Mouse (Mus musculus) heart, embryonic 15.5 days (tissue): ENCODE measurements around the gene Mrpl55. TPM values are rescaled to one million over a fixed set of nuclear protein-coding genes. Genes with fewer than 3 reads are reported as not detected.
A peak's percentile ranks its signal among the peaks of the same experiment; 100 is the strongest.

Experiments used
- ATAC-seq: fragments of 200-750 bp; cut with Nextera tagmentation; replicated peaks from 2 replicates; pipeline ENCODE4 v1.8.0; 2017; ENCODE audit warnings: low read depth, moderate TSS enrichment; ENCODE audit not compliant: insufficient number of reproducible peaks, insufficient read depth, low FRiP score
- H3K27ac ChIP-seq: fragments of 300-500 bp; sonication (generic); 2 replicates; pipeline ENCODE4 v1.5.1; 2015; ENCODE audit warnings: mild to moderate bottlenecking, inconsistent platforms
- H3K27me3 ChIP-seq: fragments of 300-500 bp; sonication (generic); 2 replicates; pipeline ENCODE4 v1.6.1; 2015; ENCODE audit warnings: inconsistent platforms
- H3K36me3 ChIP-seq: fragments of 300-500 bp; sonication (generic); 2 replicates; pipeline ENCODE4 v1.6.1; 2015; ENCODE audit warnings: mild to moderate bottlenecking, inconsistent platforms
- H3K4me1 ChIP-seq: fragments of 300-500 bp; sonication (generic); replicated peaks from 2 replicates; pipeline ENCODE4 v1.6.1; 2015; ENCODE audit warnings: inconsistent platforms
- H3K4me2 ChIP-seq: fragments of 300-500 bp; sonication (generic); 2 replicates; pipeline ENCODE4 v1.6.1; 2015; ENCODE audit warnings: inconsistent platforms, mild to moderate bottlenecking, moderate library complexity
- H3K4me3 ChIP-seq: fragments of 300-500 bp; sonication (generic); 2 replicates; pipeline ENCODE4 v1.5.1; 2015; ENCODE audit warnings: mild to moderate bottlenecking, inconsistent platforms
- H3K9ac ChIP-seq: fragments of 300-500 bp; sonication (generic); 2 replicates; pipeline ENCODE4 v1.6.1; 2015; ENCODE audit warnings: mild to moderate bottlenecking, inconsistent platforms
- H3K9me3 ChIP-seq: fragments of 300-500 bp; sonication (generic); replicated peaks from 2 replicates; pipeline ENCODE4 v1.6.1; 2016; ENCODE audit warnings: inconsistent platforms
- WGBS: fragments of 180-500 bp; shearing (Covaris S2); methylation state at CpG from one replicate; pipeline ENCODE4 v1.1.7; 2015; ENCODE audit warnings: mixed read lengths; 5-methylcytosine and 5-hydroxymethylcytosine counted together
- polyA plus RNA-seq: library from polyadenylated mRNA; unstranded; fragments of >200 nt; fragmentation: Nextera tagmentation; extraction: Ambion mirVana; gene quantifications from 2 replicates; pipeline ENCODE4 v1.2.1, GENCODE M21; 2015

The Mrpl55 gene
- polyA plus RNA-seq, 1 experiment from 2014 or later, result 114 TPM

GRCm38 (mm10) chr11:59232797-59233196, 30.5 kb downstream of the Mrpl55 start:
- Histone ChIP-seq H3K9me3 (no peaks in the 10 kb centered on the region), H3K4me1 (peaks cover 16% of the 10 kb centered on the region), H3K4me3 (no peak overlapping the region), H3K9ac (no peak overlapping the region), H3K27me3 (0 out of 2 replicates have a peak, but pooled peaks cover 4% of the 10 kb centered on the region), H3K27ac (no peak overlapping the region), H3K4me2 (no peak overlapping the region), H3K36me3 (no peaks in the 10 kb centered on the region)
- ATAC-seq, result no peak
- WGBS, result 71% methylated on average over 2 of the region's 2 CpGs

- no peak overlapping the region for H3K27ac ChIP-seq
- H3K4me1 ChIP-seq, result peaks cover 9% of the 10 kb centered on the region
- H3K36me3 ChIP-seq, result no peaks in the 10 kb centered on the region
- ATAC-seq, result peak; percentile 83
- H3K4me3 ChIP-seq, result no peak overlapping the region
- H3K9me3 ChIP-seq, result no peaks in the 10 kb centered on the region
- H3K27me3 ChIP-seq, result peaks cover 50% of the 10 kb centered on the region
- H3K9ac ChIP-seq, result no peak overlapping the region
- H3K4me2 ChIP-seq, result 0 out of 2 replicates have a peak overlapping the region, but pooled peaks have one; percentile 10
- 5% methylated on average over 14 of the region's 15 CpGs for WGBS
These were observed 36.5 kb downstream of the Mrpl55 start for GRCm38 (mm10) chr11:59238525-59239427.

- peaks cover 56% of the 10 kb centered on the region for H3K27me3 ChIP-seq
These were observed 37.1 kb downstream of the Mrpl55 start for GRCm38 (mm10) chr11:59239428-59239785.

GRCm38 (mm10) chr11:59239796-59240195, 37.5 kb downstream of the Mrpl55 start:
- Histone ChIP-seq H3K36me3 (no peaks in the 10 kb centered on the region), H3K27ac (no peak overlapping the region), H3K4me2 (no peak overlapping the region), H3K4me3 (no peak overlapping the region), H3K9me3 (no peaks in the 10 kb centered on the region), H3K4me1 (peaks cover 9% of the 10 kb centered on the region), H3K9ac (no peak overlapping the region), H3K27me3 (peaks cover 60% of the 10 kb centered on the region)
- 69% methylated on average over 4 of the region's 4 CpGs for WGBS
- no peak for ATAC-seq

More at GRCm38 (mm10) chr11:59239428-59239785, 37.1 kb downstream of the Mrpl55 start:
- ATAC-seq, result no peak
- H3K4me3 ChIP-seq, result no peak overlapping the region
- peaks cover 9% of the 10 kb centered on the region for H3K4me1 ChIP-seq
- H3K27ac ChIP-seq, result no peak overlapping the region
- no peaks in the 10 kb centered on the region for H3K36me3 ChIP-seq
- WGBS, result 50% methylated on average over 4 of the region's 4 CpGs
- no peaks in the 10 kb centered on the region for H3K9me3 ChIP-seq
- 0 out of 2 replicates have a peak overlapping the region, but pooled peaks have one; percentile 10 for H3K4me2 ChIP-seq
- H3K9ac ChIP-seq, result no peak overlapping the region

GRCm38 (mm10) chr11:59241841-59242240, 39.6 kb downstream of the Mrpl55 start:
- H3K4me3 ChIP-seq, result no peak overlapping the region
- H3K4me2 ChIP-seq, result no peak overlapping the region
- no peak for ATAC-seq
- no peaks in the 10 kb centered on the region for H3K9me3 ChIP-seq
- H3K27ac ChIP-seq, result no peak overlapping the region
- peaks cover 74% of the 10 kb centered on the region for H3K27me3 ChIP-seq
- peaks cover 9% of the 10 kb centered on the region for H3K4me1 ChIP-seq
- H3K36me3 ChIP-seq, result no peaks in the 10 kb centered on the region
- 7% methylated on average over 3 of the region's 3 CpGs for WGBS
- H3K9ac ChIP-seq, result no peak overlapping the region

GRCm38 (mm10) chr11:59243856-59244255, 41.6 kb downstream of the Mrpl55 start:
- H3K4me1 ChIP-seq, result peaks cover 5% of the 10 kb centered on the region
- ATAC-seq, result no peak
- H3K27ac ChIP-seq, result no peak overlapping the region
- H3K4me2 ChIP-seq, result no peak overlapping the region
- H3K36me3 ChIP-seq, result no peaks in the 10 kb centered on the region
- H3K9me3 ChIP-seq, result no peaks in the 10 kb centered on the region
- WGBS, result 18% methylated on average over 6 of the region's 6 CpGs
- no peak overlapping the region for H3K9ac ChIP-seq
- H3K27me3 ChIP-seq, result peaks cover 84% of the 10 kb centered on the region
- no peak overlapping the region for H3K4me3 ChIP-seq

- no peak overlapping the region for H3K4me2 ChIP-seq
- no peak overlapping the region for H3K4me3 ChIP-seq
- no peak overlapping the region for H3K27ac ChIP-seq
- H3K4me1 ChIP-seq, result no peaks in the 10 kb centered on the region
- 50% methylated on average over 10 of the region's 10 CpGs for WGBS
- no peak for ATAC-seq
- no peak overlapping the region for H3K9ac ChIP-seq
- no peaks in the 10 kb centered on the region for H3K36me3 ChIP-seq
- peaks cover 79% of the 10 kb centered on the region for H3K27me3 ChIP-seq
- no peaks in the 10 kb centered on the region for H3K9me3 ChIP-seq
These were observed 45.8 kb downstream of the Mrpl55 start for GRCm38 (mm10) chr11:59248101-59248500.

Other genes with a start within 250 kb of the Mrpl55 start
- 30.4 and 34.7 TPM in 2 replicates for gene Hist3h2a, start 247.8 kb upstream of the Mrpl55 start, polyA plus RNA-seq
- 0.27 and 0.57 TPM in 2 replicates for gene Trim17, start 247.8 kb upstream of the Mrpl55 start, polyA plus RNA-seq
- 26.9 and 34.6 TPM in 2 replicates for gene Trim11, start 224.4 kb upstream of the Mrpl55 start, polyA plus RNA-seq
- gene Obscn, start 66.1 kb upstream of the Mrpl55 start, polyA plus RNA-seq, result 64.8 and 65.2 TPM in 2 replicates
- 7.3 and 8.5 TPM in 2 replicates for gene Iba57, start 38.7 kb upstream of the Mrpl55 start, polyA plus RNA-seq
- gene Gjc2, start 19.3 kb upstream of the Mrpl55 start, polyA plus RNA-seq, result 0.77 TPM in 2 replicates
- gene Guk1, start 10.3 kb upstream of the Mrpl55 start, polyA plus RNA-seq, result 109 and 125 TPM in 2 replicates
- gene 2310033P09Rik, start 5.8 kb downstream of the Mrpl55 start, polyA plus RNA-seq, result 17.7 and 18.4 TPM in 2 replicates
- 528 and 586 TPM in 2 replicates for gene Arf1, start 25.8 kb downstream of the Mrpl55 start, polyA plus RNA-seq
- not detected in 2 replicates for gene Wnt3a, start 88.3 kb downstream of the Mrpl55 start, polyA plus RNA-seq
- 2.3 and 4.2 TPM in 2 replicates for gene Wnt9a, start 104.4 kb downstream of the Mrpl55 start, polyA plus RNA-seq
- gene Prss38, start 173.2 kb downstream of the Mrpl55 start, polyA plus RNA-seq, result not detected in 2 replicates
- 8.8 and 11.4 TPM in 2 replicates for gene Jmjd4, start 247.6 kb downstream of the Mrpl55 start, polyA plus RNA-seq
- gene Snap47, start 248.7 kb downstream of the Mrpl55 start, polyA plus RNA-seq, result 81.0 and 88.9 TPM in 2 replicates